Mouse (Mus musculus) hindbrain, embryonic 16.5 days (tissue): ENCODE measurements around the gene Eml1. TPM values are rescaled to one million over a fixed set of nuclear protein-coding genes. Genes with fewer than 3 reads are reported as not detected.
A peak's percentile ranks its signal among the peaks of the same experiment; 100 is the strongest.

Source experiments
- ATAC-seq: fragments of 200-750 bp; cut with Nextera tagmentation; 2 replicates; pipeline ENCODE4 v1.8.0; 2017; ENCODE audit warnings: moderate TSS enrichment, moderate library complexity
- H3K27ac ChIP-seq: fragments of 300-500 bp; sonication (generic); 2 replicates; pipeline ENCODE4 v1.5.1; 2014; ENCODE audit warnings: low read depth, mild to moderate bottlenecking, control low read depth, low read length, moderate library complexity
- H3K27me3 ChIP-seq: fragments of 300-500 bp; sonication (generic); replicated peaks from 2 replicates; pipeline ENCODE4 v1.6.1; 2014; ENCODE audit warnings: low read length; ENCODE audit not compliant: control insufficient read depth, insufficient read depth
- H3K36me3 ChIP-seq: fragments of 300-500 bp; sonication (generic); 2 replicates; pipeline ENCODE4 v1.6.1; 2014; ENCODE audit warnings: mild to moderate bottlenecking, low read length, moderate library complexity, mixed read lengths; ENCODE audit not compliant: control insufficient read depth, insufficient read depth
- H3K4me1 ChIP-seq: fragments of 300-500 bp; sonication (generic); 2 replicates; pipeline ENCODE4 v1.6.1; 2014; ENCODE audit warnings: low read depth, low read length; ENCODE audit not compliant: control insufficient read depth, insufficient read depth
- H3K4me2 ChIP-seq: fragments of 300-500 bp; sonication (generic); 2 replicates; pipeline ENCODE4 v1.6.1; 2014; ENCODE audit warnings: mild to moderate bottlenecking, low read length, control low read depth, moderate library complexity
- H3K4me3 ChIP-seq: fragments of 300-500 bp; sonication (generic); 2 replicates; pipeline ENCODE4 v1.5.1; 2014; ENCODE audit warnings: mild to moderate bottlenecking, low read length, control low read depth, moderate library complexity
- H3K9ac ChIP-seq: fragments of 300-500 bp; sonication (generic); 2 replicates; pipeline ENCODE4 v1.6.1; 2014; ENCODE audit warnings: low read depth, mild to moderate bottlenecking, control low read depth, low read length, moderate library complexity
- H3K9me3 ChIP-seq: fragments of 300-500 bp; sonication (generic); 2 replicates; pipeline ENCODE4 v1.6.1; 2014; ENCODE audit warnings: mild to moderate bottlenecking, low read length, moderate library complexity; ENCODE audit not compliant: control insufficient read depth
- WGBS: fragments of 180-500 bp; shearing (Covaris S2); extraction: QIAGEN DNeasy Blood & Tissue Kit; methylation state at CpG from one replicate; pipeline ENCODE4 v1.1.7; 2014; 5-methylcytosine and 5-hydroxymethylcytosine counted together
- polyA plus RNA-seq: library from polyadenylated mRNA; unstranded; fragments of >200 nt; fragmentation: Nextera tagmentation; extraction: Ambion mirVana; gene quantifications from 2 replicates; pipeline ENCODE4 v1.2.1, GENCODE M21; 2015

Gene Eml1
- polyA plus RNA-seq, 1 experiment from 2014 or later = 59.3 TPM

GRCm38 (mm10) chr12:108365868-108366267 is 4.9 kb upstream of the Eml1 start:
- whole genome bisulfite sequencing = 74% methylated on average over 7 of the region's 7 CpGs

GRCm38 (mm10) chr12:108367909-108368308 is 2.8 kb upstream of the Eml1 start:
- Histone ChIP-seq H3K4me3 (no peak overlapping the region), H3K9ac (no peak overlapping the region), H3K27ac (no peak overlapping the region), H3K27me3 (no peaks in the 10 kb centered on the region), H3K4me1 (no peaks in the 10 kb centered on the region), H3K36me3 (no peaks in the 10 kb centered on the region), H3K9me3 (no peaks in the 10 kb centered on the region), H3K4me2 (no peak overlapping the region)
- 77% methylated on average over 2 of the region's 2 CpGs for WGBS
- ATAC-seq = no peak

More at GRCm38 (mm10) chr12:108365868-108366267, 4.9 kb upstream of the Eml1 start:
- no peak for ATAC-seq
- H3K9me3 ChIP-seq = no peaks in the 10 kb centered on the region
- no peak overlapping the region for H3K27ac ChIP-seq
- H3K9ac ChIP-seq = no peak overlapping the region
- H3K4me3 ChIP-seq = no peak overlapping the region
- no peak overlapping the region for H3K4me2 ChIP-seq
- H3K36me3 ChIP-seq = no peaks in the 10 kb centered on the region
- H3K4me1 ChIP-seq = no peaks in the 10 kb centered on the region
- no peaks in the 10 kb centered on the region for H3K27me3 ChIP-seq

GRCm38 (mm10) chr12:108368921-108369320 is 1.8 kb upstream of the Eml1 start:
- no peaks in the 10 kb centered on the region for H3K9me3 ChIP-seq
- no peaks in the 10 kb centered on the region for H3K27me3 ChIP-seq
- no peak overlapping the region for H3K27ac ChIP-seq
- H3K4me3 ChIP-seq = no peak overlapping the region
- WGBS = 41% methylated on average over 5 of the region's 5 CpGs
- H3K9ac ChIP-seq = no peak overlapping the region
- ATAC-seq = no peak
- no peaks in the 10 kb centered on the region for H3K4me1 ChIP-seq
- H3K4me2 ChIP-seq = no peak overlapping the region
- H3K36me3 ChIP-seq = no peaks in the 10 kb centered on the region

GRCm38 (mm10) chr12:108371429-108371765 is 640 bp downstream of the Eml1 start:
- Histone ChIP-seq H3K4me3 (no peak overlapping the region), H3K27me3 (no peaks in the 10 kb centered on the region), H3K4me2 (no peak overlapping the region), H3K36me3 (no peaks in the 10 kb centered on the region), H3K4me1 (no peaks in the 10 kb centered on the region), H3K9ac (no peak overlapping the region; the same call in 1 of the 2 replicates), H3K9me3 (no peaks in the 10 kb centered on the region), H3K27ac (no peak overlapping the region)
- no peak for ATAC-seq
- 81% methylated on average over 6 of the region's 6 CpGs for WGBS

- Histone ChIP-seq H3K9ac (no peak overlapping the region), H3K4me1 (no peaks in the 10 kb centered on the region), H3K4me2 (no peak overlapping the region), H3K4me3 (no peak overlapping the region), H3K36me3 (no peaks in the 10 kb centered on the region), H3K27me3 (no peaks in the 10 kb centered on the region), H3K27ac (no peak overlapping the region), H3K9me3 (no peaks in the 10 kb centered on the region)
- 61% methylated on average over 17 of the region's 17 CpGs for WGBS
- no peak; the same call in 1 of the 2 replicates for ATAC-seq
Measured at GRCm38 (mm10) chr12:108372241-108372640, 1.5 kb downstream of the Eml1 start.

- Histone ChIP-seq H3K4me1 (no peaks in the 10 kb centered on the region), H3K27ac (no peak overlapping the region), H3K27me3 (no peaks in the 10 kb centered on the region), H3K36me3 (no peaks in the 10 kb centered on the region), H3K4me2 (no peak overlapping the region), H3K9ac (no peak overlapping the region), H3K4me3 (no peak overlapping the region), H3K9me3 (no peaks in the 10 kb centered on the region)
- 75% methylated on average over 9 of the region's 9 CpGs for WGBS
- ATAC-seq = no peak
Measured at GRCm38 (mm10) chr12:108373611-108374010, 2.9 kb downstream of the Eml1 start.

- no peak overlapping the region for H3K9ac ChIP-seq
- no peaks in the 10 kb centered on the region for H3K27me3 ChIP-seq
- H3K4me1 ChIP-seq = no peaks in the 10 kb centered on the region
- H3K4me2 ChIP-seq = no peak overlapping the region
- H3K9me3 ChIP-seq = no peaks in the 10 kb centered on the region
- WGBS = 73% methylated on average over 8 of the region's 8 CpGs
- ATAC-seq = no peak
- no peak overlapping the region for H3K27ac ChIP-seq
- H3K36me3 ChIP-seq = no peaks in the 10 kb centered on the region
- H3K4me3 ChIP-seq = no peak overlapping the region
Measured at GRCm38 (mm10) chr12:108374689-108375088, 3.9 kb downstream of the Eml1 start.

GRCm38 (mm10) chr12:108378379-108379133 is 7.8 kb downstream of the Eml1 start:
- Histone ChIP-seq H3K9me3 (no peaks in the 10 kb centered on the region), H3K36me3 (no peaks in the 10 kb centered on the region), H3K27ac (no peak overlapping the region), H3K4me3 (no peak overlapping the region), H3K4me2 (no peak overlapping the region), H3K27me3 (no peaks in the 10 kb centered on the region), H3K9ac (no peak overlapping the region), H3K4me1 (no peaks in the 10 kb centered on the region)
- WGBS = 82% methylated on average over 13 of the region's 13 CpGs
- no peak for ATAC-seq

GRCm38 (mm10) chr12:108386476-108387232 is 15.9 kb downstream of the Eml1 start:
- H3K4me1 ChIP-seq = peaks cover 8% of the 10 kb centered on the region
- H3K9ac ChIP-seq = 0 out of 2 replicates have a peak overlapping the region, but pooled peaks have one; percentile 17
- whole genome bisulfite sequencing = 39% methylated on average over 13 of the region's 13 CpGs
- no peaks in the 10 kb centered on the region for H3K27me3 ChIP-seq
- H3K4me2 ChIP-seq = no peak overlapping the region
- H3K27ac ChIP-seq = no peak overlapping the region
- H3K36me3 ChIP-seq = no peaks in the 10 kb centered on the region
- no peak overlapping the region for H3K4me3 ChIP-seq
- ATAC-seq = peak; percentile 67
- no peaks in the 10 kb centered on the region for H3K9me3 ChIP-seq
